Comparison of ENCODE assay signal across 10 mouse cellular contexts in the genomic region with DNA sequence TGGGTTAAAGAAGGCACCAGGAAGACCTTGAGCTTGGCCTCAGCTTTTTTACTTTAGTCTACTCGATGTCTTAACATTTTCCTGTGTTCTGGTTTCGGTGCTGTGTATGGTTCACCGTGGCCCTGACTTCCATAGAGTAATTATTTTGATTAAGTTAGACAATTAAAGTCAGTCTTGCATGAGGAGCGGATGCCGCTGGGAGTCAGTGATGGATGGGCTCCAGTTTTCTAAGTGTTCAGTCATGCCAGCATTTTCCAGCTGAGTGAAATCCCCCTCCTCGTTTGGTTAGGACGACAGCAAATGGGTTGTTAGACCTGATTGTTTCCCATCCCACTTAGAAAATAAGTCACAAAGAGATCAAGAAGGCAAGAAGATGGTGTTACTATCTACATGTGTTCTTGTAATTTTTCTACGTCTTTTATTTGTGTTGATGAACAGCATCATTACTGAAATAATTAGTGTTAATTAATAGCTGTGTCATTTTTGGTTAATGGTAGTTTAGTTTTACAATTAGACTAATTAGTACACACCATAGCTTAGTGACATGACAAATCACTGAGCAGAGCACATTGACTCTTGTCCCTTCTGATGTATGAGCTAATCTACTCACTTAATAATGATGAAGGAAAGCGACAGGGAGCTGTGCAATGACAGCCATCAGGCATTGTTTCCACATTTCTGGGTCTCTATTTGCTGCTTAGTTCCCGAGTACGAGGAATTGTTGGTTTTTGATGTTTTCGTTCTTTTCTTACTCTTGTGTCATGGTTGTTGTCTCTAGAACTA.
DNase-seq lines count a peak whose midpoint lies in the region; ATAC-seq lines count a peak whose summit lies in the region.
"Had no signal": no experiment of that assay in that cellular context is flagged by ENCODE, and none has a peak within 500 bp of the region (broad histone marks: within the 10 kb centered on the region; RNA-seq: fewer than 3 reads in every experiment).

No protein-coding gene starts in this region.

- no peak overlapping the region for H3K4me3 ChIP-seq in forebrain, embryonic 15.5 days
- no peak overlapping the region for H3K4me3 ChIP-seq in neural tube, embryonic 12.5 days
- no peak overlapping the region for H3K4me3 ChIP-seq in heart, embryonic 12.5 days
- H3K4me3 ChIP-seq: liver, embryonic 13.5 days had no signal

- WGBS in forebrain, embryonic 15.5 days = 30% methylated on average over 12 of the region's 12 CpGs
- WGBS in neural tube, embryonic 12.5 days = 40% methylated on average over 12 of the region's 12 CpGs
- WGBS in heart, embryonic 12.5 days = 83% methylated on average over 12 of the region's 12 CpGs

- ATAC-seq in forebrain, embryonic 15.5 days (replicated peaks) = peak; percentile 63
- ATAC-seq in neural tube, embryonic 12.5 days (ENCODE audit: low FRiP score, low read depth) = peak; percentile 81
- no peak for ATAC-seq in heart, embryonic 12.5 days (ENCODE audit: insufficient number of reproducible peaks, low FRiP score)

- H3K9me3 ChIP-seq in forebrain, embryonic 15.5 days = no peaks in the 10 kb centered on the region
- H3K9me3 ChIP-seq in neural tube, embryonic 12.5 days = no peaks in the 10 kb centered on the region
- no peaks in the 10 kb centered on the region for H3K9me3 ChIP-seq in heart, embryonic 12.5 days (replicated peaks)
- H3K9me3 ChIP-seq: liver, embryonic 13.5 days had no signal

- no peak overlapping the region for H3K27ac ChIP-seq in forebrain, embryonic 15.5 days (replicated peaks)
- no peak overlapping the region for H3K27ac ChIP-seq in neural tube, embryonic 12.5 days
- no peak overlapping the region for H3K27ac ChIP-seq in heart, embryonic 12.5 days (ENCODE audit: poor library complexity, severe bottlenecking)
- H3K27ac ChIP-seq: liver, embryonic 13.5 days had no signal

- no peak overlapping the region for H3K9ac ChIP-seq in forebrain, embryonic 15.5 days (replicated peaks)
- no peak overlapping the region for H3K9ac ChIP-seq in neural tube, embryonic 12.5 days
- no peak overlapping the region for H3K9ac ChIP-seq in heart, embryonic 12.5 days
- H3K9ac ChIP-seq: liver, embryonic 13.5 days had no signal

- no peaks in the 10 kb centered on the region for H3K27me3 ChIP-seq in forebrain, embryonic 15.5 days
- H3K27me3 ChIP-seq in neural tube, embryonic 12.5 days (replicated peaks) = no peaks in the 10 kb centered on the region
- no peaks in the 10 kb centered on the region for H3K27me3 ChIP-seq in heart, embryonic 12.5 days (replicated peaks)
- H3K27me3 ChIP-seq: liver, embryonic 13.5 days had no signal

- DNase-seq in cerebellum, postnatal 14 days = peak; percentile 67 to 72
- no peak for DNase-seq in cerebellum, adult 9-10 months
- DNase-seq in kidney, postnatal 10 days = peak; percentile 8
- DNase-seq in kidney, adult 8-10 months = no peak
- no peak for DNase-seq in gastrocnemius, adult 8-10 months (ENCODE audit: low spot score in 2 of 2)
- DNase-seq: adrenal gland, postnatal 14 days; liver, embryonic 13.5 days had no signal

- no peak overlapping the region for H3K4me2 ChIP-seq in forebrain, embryonic 15.5 days (replicated peaks)
- H3K4me2 ChIP-seq in neural tube, embryonic 12.5 days (replicated peaks) = no peak overlapping the region
- H3K4me2 ChIP-seq in heart, embryonic 12.5 days = no peak overlapping the region
- H3K4me2 ChIP-seq: liver, embryonic 13.5 days had no signal

- H3K36me3 ChIP-seq in forebrain, embryonic 15.5 days = no peaks in the 10 kb centered on the region
- no peaks in the 10 kb centered on the region for H3K36me3 ChIP-seq in neural tube, embryonic 12.5 days
- H3K36me3 ChIP-seq in heart, embryonic 12.5 days = no peaks in the 10 kb centered on the region
- H3K36me3 ChIP-seq: liver, embryonic 13.5 days had no signal

- H3K4me1 ChIP-seq in forebrain, embryonic 15.5 days = peaks cover 6% of the 10 kb centered on the region
- no peaks in the 10 kb centered on the region for H3K4me1 ChIP-seq in neural tube, embryonic 12.5 days
- H3K4me1 ChIP-seq in heart, embryonic 12.5 days (replicated peaks) = no peaks in the 10 kb centered on the region

Comparison
In these comparisons a context has a peak if more than half of its experiments do, and no peak if none do; other contexts are left out.
1. DNase-seq: peak in cerebellum, postnatal 14 days (2 of 2) and kidney, postnatal 10 days (single experiment); none in cerebellum, adult 9-10 months (single experiment), kidney, adult 8-10 months (0 of 2) and gastrocnemius, adult 8-10 months (0 of 2).